Mouse (Mus musculus) gastrocnemius, postnatal 4 days (tissue): Measurements from ENCODE around the gene Thg1l. TPM values are rescaled to one million over a fixed set of nuclear protein-coding genes. Genes with fewer than 3 reads are reported as not detected.
A peak's percentile ranks its signal among the peaks of the same experiment; 100 is the strongest.

Experiments used
- DNase-seq, 2 experiments: peaks; one replicate each; pipeline ENCODE4 v3.0.0; 2021 to 2022; ENCODE audit warnings: low spot score in 2 of 2, mixed read lengths in 2 of 2
- long read RNA-seq, 2 experiments: library from polyadenylated mRNA; stranded (forward); transcript quantifications; one replicate each; pipeline ENCODE4 v2.0.0; 2021
- total RNA-seq, 2 experiments: library from RNA; stranded (reverse); gene quantifications; 2 replicates each; pipeline ENCODE4 v1.2.3; 2021

Thg1l gene
- total RNA-seq, result 1 to 10 TPM; 7.5 to 9.4 TPM
- long read RNA-seq, experiment 1, partial matches to known transcripts, result 0 of 1 reads
- long read RNA-seq, experiment 1, other reads (novel, unspliced or antisense), result 0 of 1 reads
- long read RNA-seq, experiment 2, partial matches to known transcripts, result 0 of 4 reads
- long read RNA-seq, experiment 2, other reads (novel, unspliced or antisense), result 2 of 4 reads

DNA sequence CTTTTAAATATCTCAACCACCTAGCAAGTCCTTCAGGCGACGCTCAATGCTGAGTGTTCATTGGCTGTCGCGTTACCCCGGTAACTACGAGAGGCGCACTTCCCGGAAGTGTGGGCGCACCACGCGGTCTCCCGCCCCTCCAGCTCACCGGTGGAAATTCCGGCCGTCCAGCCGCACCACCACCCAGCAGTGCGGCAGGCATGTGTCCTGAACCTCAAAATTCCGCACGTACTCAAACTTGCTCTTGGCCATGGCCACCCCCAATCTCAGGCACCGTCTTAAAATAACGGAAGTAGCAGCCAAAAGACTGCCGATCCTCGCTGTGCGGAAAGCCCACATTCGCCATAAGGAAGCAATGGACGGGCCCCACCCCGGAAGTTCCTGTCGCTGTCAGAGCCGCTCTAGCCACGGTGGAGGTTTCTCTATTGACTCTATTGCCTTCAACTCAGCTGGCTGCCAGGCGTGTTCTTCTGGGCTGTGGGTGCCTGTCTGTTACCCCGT is at the start of gene Thg1l:
Thg1l (minus strand) TSS at position 368 of the 501 bp plus-strand sequence.
- DNase-seq, result peak; percentile 70 to 88

DNA sequence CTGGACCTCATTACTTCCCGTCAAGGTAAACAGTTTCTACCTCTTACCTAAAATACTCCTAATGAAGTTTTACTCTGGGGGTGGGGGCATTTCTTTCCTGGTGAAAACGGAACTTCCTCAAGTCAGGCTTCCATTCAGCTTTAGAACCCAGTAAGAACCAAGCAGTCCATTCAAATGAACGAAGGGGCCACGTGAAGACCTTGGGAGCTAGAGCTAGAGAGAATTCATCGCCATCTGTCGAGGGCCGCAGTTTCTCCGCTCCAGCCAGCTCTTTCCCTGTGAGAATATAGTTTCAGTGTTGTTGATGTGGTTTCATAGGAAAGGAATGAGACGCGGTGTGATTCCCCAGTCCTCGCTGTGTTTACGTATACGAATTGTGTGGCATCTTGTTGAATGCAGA is 36.8 kb upstream of the Thg1l start:
- no peak for DNase-seq

DNA sequence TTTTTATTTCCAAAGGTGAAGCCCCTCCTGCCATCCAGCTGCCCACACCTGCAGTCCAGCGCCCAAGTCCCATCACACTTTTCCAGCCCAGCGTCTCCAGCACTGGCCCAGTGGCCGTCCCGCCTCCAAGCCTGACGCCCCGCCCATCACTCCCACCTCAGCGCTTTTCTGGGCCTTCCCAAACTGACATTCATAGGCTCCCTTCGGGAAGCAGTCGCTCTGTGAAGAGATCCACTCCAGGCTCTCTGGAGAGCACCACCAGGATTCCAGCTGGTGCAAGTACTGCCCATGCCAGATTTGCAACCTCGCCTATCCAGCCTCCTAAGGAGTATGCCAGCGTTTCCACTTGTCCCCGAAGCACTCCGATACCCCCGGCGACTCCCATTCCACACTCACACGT is 36.3 kb upstream of the Thg1l start:
- DNase-seq, result peak in 1 of 2 experiments; percentile 27

DNA sequence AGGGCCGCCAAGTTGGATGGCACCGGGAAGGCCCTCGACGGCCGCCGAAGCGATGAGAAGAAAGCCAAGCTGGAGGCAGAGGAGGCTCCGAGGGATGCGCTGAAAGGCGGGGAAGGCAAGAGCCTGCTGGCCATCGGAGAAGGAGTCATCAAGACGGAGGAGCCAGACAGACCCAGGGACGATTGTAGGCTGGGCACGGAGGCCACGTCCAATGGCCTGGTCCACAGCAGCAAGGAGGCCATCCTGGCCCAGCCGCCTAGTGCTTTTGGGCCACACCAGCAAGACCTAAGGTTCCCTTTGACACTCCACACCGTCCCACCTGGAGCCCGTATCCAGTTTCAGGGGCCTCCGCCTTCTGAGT is 25.6 kb upstream of the Thg1l start:
- peak in 1 of 2 experiments; percentile 23 for DNase-seq

DNA sequence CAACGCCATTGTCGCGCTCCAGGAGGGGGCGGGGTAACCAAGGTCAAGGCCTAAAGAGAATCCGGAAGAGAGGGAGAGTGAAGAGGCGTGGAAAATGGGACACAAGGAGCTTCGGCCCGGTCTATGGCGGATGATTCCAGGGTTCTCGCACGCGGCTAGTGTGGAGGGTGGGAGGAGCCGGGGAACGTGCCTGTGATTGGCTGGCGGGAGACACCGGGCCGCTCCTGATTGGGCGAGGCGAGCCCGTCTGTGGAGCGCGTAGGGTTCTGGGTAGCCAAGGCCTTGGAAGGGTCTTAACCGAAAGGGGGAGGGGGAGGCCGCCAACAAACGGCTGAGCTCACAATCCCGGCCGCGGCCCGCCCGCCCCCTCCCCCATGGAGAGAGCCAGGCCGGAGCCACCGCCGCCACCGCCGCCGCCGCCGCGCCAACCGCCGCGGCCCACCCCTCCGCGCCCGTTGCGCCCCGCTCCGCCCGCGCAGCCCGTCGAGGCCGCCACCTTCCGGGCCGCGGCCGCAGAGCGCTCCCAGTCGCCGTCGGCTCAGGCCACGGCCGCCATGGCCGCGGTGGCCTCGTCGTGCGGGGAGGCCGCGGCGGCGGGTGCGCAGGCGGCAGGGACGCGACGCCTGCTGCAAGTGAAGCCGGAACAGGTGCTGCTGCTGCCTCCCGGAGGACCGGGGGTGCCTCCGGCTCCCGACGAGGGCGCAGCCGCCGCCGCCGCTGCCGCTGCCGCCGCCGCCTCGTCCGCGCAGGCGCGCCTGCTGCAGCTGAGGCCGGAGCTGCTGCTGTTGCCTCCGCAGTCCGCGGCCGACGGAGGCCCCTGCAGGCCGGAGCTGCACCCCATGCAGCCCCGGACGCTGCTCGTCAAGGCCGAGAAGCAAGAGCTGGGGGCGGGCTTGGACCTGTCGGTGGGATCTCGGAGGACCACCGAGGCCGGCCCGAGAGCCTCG is 24.9 kb upstream of the Thg1l start, which contains the start of gene Sox30:
Sox30 (plus strand) TSS at position 365 of the 947 bp plus-strand sequence.
- peak; percentile 25 to 53 for DNase-seq

DNA sequence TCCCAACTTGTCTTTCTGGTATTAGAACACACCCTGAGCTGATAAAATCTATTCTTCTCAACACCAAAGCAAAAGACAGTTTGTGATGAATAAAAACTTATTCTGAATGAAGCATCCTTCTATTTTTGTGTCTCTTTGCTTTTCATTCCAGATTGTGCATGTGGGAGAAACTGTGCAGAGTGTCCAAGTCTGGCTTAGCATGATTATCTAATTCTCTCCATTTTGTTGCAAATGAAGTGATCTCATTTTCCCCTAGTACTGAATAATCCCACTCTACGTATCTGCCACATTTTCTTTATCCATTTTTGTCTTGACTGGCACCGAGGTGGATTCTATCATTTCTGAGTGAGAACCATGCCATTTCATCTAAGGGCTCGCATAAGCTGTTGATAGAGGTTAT is 20.8 kb upstream of the Thg1l start:
- DNase-seq, result no peak

DNA sequence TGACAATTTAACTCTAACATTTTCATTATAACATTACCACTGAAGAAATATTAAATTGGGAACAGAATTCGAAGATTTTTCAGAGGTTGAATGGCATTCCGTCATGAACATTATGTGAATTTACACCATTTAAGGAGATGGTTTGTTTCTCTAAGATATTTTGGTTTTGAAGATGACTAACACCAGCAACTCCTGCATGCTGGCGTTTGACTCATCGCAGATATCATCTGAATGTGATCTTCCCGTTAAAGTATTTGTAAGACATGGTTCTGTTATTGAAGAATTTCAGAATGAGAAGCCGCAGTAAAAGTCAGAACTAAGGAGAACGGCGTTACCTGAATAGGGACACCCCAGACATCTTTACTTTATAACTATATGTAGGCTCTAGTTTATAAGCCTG is 19.2 kb upstream of the Thg1l start:
- DNase-seq, result no peak

DNA sequence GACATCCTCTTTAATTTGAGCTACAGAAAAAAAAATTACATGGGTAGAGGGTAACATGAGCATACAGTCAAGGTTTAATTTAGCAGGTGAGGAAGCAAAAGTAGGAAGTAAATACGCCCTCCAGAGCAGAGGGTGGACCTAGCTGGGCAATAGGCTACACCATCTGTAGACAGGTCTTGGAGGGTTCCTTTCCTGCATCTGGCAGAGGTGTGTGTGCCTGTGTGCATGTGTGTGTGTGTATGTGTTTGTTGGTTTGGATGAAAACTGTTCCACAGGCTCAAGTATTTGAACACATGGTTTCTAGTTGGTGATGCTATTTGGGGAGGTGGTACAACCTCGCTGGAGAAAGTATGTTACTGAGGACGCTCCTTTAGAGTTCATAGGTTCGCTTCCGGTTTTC is 18.3 kb upstream of the Thg1l start:
- no peak for DNase-seq

DNA sequence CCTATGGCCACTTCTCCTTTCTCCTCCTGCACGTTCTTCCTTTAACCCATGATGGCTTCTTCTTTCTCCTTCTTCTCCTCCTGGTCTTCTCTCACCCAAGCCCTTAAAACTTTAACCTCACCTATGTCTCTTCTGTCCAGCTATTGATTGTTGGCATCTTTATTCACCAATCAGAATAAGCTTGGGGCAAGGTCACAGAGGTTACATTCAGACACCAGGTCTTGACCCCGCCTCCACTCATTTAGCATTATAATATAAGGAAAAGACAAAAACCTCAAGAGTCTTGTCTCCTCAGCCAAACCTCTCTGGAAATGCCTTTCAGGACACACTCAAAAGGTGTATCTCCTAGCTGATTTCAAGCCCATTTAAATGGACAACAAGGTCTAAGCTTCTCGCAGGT is 13.2 kb upstream of the Thg1l start:
- DNase-seq, result no peak

DNA sequence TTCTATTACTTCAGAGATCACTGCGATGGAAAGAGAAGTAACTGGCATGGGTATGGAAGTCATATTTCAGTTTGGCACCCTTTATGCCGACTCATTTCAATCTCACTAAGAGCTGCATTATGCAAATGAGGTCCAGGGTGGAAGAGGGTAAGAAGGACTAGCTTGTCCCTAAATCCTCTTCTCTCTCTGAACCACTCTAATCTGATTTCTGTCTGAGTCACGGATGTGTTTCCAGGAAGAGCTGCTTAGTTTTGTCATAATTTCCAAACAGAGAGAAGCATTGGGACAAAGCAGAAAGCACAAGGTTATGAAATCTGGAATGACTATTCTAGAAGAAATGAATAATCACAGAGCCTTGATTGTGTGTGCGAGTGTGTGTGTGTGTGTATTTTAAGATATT is 11.6 kb upstream of the Thg1l start:
- no peak for DNase-seq

DNA sequence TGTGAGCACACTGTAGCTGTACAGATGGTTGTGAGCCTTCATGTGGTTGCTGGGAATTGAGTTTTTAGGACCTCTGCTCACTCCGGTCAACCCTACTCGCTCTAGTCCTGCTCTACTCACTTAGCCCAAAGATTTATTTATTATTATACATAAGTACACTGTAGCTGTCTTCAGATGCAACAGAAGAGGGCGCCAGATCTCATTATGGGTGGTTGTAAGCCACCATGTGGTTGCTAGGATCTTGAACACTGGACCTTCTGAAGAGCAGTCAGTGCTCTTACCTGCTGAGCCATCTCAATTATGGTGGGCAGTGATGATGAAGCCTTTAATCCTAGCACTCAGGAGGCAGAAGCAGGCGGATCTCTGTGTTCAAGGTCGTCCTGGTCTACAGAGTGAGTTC is 4.7 kb upstream of the Thg1l start:
- no peak for DNase-seq

DNA sequence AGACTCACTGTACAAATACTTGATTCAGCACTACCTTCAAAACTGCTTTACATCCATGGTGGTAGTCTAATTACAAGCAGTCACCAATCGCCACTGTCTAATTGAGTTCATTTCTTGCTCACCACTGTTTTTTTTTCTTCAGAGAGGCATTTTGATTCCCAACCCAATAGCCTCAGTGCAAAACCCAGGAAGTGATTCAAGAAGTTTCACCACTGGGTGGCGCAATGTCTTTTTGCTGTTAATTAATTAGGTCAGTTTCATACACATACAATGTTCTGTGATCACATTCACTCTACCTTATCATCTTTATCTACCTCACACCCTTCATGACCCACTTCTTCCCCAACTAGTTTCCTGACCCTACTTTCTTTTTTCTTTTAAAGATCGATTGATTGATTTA is 4.3 kb upstream of the Thg1l start:
- no peak for DNase-seq

DNA sequence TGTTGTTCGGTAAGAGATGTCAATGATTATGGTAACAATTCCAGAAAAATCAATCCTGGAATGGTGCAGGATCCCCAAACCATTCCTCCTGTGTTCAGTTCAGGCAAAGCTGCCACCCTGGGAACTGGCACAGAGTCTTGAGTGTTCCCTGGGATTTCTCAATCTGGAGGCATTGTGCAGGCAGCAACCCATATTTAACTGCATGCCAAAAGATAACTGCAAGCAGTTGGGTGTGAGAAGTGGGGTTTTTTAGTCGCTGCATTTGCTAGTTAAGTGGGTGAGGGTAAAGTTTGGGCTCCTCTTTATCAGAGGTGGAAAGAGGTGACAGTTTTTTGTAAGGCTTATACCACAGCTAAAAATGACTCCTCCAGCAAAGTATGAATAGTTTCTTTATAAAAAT is 7.8 kb downstream of the Thg1l start:
- DNase-seq, result no peak

DNA sequence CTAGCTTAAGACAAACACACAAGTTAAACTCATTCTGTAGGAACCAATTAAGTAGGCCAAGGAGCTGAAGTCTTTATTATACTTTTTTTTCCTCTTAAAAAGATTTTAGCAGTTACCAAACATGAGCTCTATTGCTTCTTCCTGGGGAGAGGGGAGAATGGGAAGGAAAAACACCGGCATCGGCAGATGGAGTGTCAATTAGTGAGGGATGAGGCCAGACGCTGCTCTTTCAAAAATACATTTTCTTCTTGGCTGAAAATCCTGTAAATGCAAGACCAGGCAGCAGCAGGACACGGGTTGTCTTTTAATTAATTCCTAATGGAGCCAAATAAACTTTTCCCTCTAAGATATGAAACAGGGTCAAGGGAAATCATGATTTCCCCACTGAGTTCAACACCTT is 8.5 kb downstream of the Thg1l start:
- no peak for DNase-seq

DNA sequence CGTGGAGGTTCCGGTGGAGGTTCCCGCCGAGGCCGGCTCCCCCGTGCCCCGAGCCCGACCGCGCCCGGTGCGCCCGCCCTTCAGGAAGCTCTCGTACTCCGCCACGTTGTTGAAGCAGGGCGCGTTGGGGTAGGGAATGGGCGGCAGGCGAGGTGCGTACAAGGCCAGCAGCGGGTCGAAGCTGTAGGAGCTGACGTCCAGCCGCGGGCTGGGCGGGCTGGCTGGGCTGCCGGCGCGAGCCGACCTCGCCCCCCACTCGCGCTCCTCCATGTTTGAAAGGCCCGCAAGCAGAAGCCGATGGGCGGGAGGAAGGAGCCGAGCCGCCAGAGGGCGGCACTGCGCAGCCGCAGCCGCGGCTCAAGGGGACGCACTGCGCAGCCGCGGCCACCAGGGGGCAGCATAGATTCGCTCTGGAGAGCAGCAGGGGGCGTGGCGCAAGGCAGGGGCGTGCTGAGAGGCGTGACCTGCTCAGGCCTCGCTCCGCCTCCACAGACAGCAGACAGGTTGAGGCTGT is 10.6 kb downstream of the Thg1l start, which contains the start of gene Lsm11:
Lsm11 (minus strand) TSS at position 293 of the 514 bp plus-strand sequence.
- DNase-seq, result peak; percentile 96 to 98

DNA sequence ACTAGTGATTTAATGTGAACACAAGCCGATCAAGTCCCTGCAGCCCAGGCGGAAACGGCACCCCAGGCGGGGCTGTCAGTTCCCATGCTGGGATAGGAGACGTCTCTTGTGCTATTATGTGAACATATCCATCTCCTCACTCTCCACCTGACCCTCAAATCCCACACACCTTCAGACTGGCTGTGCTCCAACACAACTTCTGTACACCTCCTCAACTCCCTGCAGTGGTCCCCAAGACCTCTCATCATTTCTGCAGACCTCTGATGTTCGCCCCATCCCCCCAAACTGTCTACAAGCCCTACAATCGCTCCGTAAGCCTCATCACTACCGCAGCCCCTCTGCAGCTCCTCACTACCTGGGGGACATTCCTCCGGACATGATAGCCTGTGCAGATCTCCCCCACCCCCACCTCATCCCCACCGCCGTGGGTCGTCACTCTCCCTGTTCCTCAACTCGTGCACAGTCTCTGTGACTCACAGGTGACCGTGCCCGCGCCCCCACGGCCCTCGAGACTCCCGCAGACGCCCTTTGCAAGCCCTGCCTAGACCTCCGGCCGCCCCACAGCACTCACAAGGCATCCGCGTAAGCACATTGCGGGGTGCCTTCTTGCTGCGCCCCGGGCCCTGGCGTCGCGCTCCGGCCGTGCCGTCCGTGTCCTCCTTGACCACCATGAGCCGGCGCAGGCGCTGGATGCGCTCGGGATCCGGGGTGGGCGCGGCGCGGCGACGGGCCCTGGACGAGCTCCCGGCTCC is 11.2 kb downstream of the Thg1l start:
- DNase-seq, result no peak

DNA sequence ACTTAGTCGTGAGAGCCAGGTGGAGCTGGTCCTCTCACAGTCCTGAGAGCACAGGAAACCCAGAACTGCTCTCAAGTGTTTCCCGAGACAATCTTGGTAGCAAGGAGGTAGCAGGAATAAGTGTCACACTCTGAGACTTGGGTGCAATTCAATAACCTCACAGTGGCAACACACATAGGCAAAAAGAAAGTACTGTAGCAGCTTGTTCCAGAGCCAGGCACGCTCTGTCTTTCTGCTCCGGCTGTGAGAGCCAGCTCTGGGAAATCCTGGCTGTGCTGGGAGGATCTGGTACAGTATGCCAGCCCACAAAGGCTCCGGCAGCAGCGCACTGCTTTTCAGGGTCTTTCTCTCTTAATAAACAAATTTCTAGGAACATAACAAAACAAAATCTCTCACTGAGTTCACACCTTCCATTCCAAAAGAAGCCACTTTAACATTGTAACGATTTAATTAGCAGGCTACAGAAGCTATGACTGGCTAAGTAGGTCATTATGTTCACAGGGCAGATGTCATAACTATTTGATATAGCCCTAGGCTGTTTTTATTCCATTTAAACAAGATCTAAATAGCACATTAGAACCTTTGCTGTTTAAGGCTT is 12.1 kb downstream of the Thg1l start:
- DNase-seq, result no peak

DNA sequence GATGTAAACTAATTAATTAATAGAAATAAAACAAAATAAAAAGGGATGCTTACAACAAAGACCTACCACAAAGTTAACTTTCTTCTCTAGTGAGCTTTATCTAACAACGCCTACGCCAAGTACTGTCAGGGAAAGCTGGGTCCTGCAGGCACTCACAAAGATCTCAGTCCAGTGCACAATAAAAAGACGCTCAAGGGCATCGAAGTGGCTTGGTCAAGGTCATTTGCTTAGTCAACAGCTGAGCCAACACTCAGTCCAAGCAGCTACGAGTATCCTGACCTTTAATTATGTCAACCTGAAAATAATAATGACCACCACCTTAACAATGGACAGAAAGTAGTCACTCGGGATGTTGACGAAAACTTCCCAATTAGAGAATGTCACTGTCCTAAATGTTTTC is 13.0 kb downstream of the Thg1l start:
- DNase-seq, result no peak

DNA sequence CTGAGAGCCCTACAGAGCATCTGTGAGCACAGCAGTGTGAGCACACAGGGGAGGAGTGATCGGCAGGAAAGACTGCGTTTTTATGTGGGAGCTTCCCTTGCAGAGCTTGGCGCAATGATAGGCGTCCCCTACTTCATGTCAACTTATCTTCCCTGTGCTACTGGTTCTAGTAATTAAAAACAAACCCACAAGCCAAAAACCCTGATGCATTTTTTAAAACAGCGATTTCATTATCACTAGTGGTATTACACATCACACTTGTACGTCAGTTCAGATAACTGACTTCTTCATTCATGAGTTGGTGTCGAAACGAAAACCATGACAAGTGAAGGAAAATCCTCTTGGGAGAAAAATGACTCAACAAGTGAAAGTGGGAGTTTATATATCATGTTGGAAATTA is 16.4 kb downstream of the Thg1l start:
- DNase-seq, result no peak

DNA sequence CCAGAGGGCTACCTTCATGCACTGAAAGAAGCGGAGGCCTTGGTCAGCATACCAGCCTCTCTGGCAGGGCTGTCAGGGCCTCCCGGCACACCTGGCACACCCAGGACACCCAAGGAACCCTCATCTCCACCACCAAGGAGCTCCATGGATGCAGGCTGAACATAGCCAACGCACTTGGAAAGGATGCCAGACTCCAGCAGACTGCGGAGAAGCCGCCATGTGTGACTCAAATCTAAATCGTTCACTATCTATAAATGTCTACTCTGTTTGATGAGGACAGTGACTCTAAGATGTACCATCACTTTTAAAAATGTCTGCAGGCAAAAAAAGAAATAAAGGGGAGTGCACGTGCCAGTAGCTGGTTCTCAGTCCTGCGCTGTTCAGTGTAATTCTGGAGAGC is 17.8 kb downstream of the Thg1l start:
- no peak for DNase-seq

DNA sequence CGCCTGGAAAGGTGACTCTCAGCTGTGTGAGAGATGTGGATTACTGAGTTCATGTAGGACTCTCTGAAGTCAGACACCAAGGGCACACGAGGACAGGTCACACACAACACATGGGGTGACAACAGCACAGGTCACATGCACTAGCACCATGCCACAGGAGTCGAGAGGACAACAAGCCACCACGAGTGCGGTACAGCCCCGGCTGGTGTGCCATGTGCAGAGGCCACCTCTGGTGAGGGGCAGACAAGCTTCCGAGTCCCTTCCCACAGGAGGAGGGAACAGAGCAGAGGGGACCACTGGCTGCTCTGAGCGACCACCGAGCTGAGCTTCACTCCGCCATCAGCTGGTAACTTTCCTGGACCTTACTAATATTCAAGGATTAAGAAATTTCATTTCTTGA is 22.5 kb downstream of the Thg1l start:
- DNase-seq, result no peak
